Comparison of ENCODE assay signal across 18 mouse cellular contexts in the genomic region with DNA sequence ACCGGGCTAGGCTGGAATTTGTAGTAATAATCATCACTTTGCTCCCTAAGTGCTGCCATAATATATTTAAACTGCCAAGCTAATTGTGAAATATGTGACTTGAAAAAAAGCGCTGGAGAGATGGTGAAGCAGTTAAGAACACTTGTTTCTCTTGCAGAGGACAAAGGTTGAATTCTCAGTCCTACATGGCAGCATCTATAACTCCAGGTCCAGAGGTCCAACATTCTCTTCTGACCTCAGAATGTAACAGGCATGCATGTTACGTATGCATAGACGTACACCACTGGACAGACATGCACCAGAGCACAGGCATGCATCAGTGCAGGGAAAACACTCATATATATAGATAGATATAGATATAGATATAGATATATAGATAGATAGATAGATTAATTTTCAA.
"Had no signal": no experiment of that assay in that cellular context is flagged by ENCODE, and none has a peak within 500 bp of the region (broad histone marks: within the 10 kb centered on the region; RNA-seq: fewer than 3 reads in every experiment).

No protein-coding gene starts in this region.

- H3K4me2 ChIP-seq: lung, embryonic 14.5 days; midbrain, embryonic 12.5 days; neural tube, embryonic 13.5 days; neural tube, embryonic 15.5 days; stomach, embryonic 15.5 days had no signal

- ATAC-seq: midbrain, embryonic 16.5 days had no signal

- H3K27me3 ChIP-seq: midbrain, embryonic 12.5 days; neural tube, embryonic 13.5 days; neural tube, embryonic 15.5 days; stomach, embryonic 15.5 days had no signal

- H3K4me3 ChIP-seq: midbrain, embryonic 10.5 days; midbrain, embryonic 12.5 days; myocyte; neural tube, embryonic 13.5 days; neural tube, embryonic 15.5 days; stomach, embryonic 15.5 days had no signal

- H3K4me1 ChIP-seq: midbrain, embryonic 10.5 days; midbrain, embryonic 12.5 days; neural tube, embryonic 13.5 days; neural tube, embryonic 15.5 days; stomach, embryonic 15.5 days had no signal

- H3K9ac ChIP-seq: lung, embryonic 14.5 days; midbrain, embryonic 12.5 days; neural tube, embryonic 13.5 days; neural tube, embryonic 15.5 days; stomach, embryonic 15.5 days had no signal

- DNase-seq: lung, adult 18-20 months; lung, embryonic 14.5 days; lung, postnatal 10 days; lung, postnatal 4 days; midbrain, embryonic 14.5 days; retina, postnatal 1 day; right cerebral cortex, adult 18-20 months; thymus, adult 2 months; thymus, postnatal 25 days; thymus, postnatal 4 days had no signal

- H3K36me3 ChIP-seq: midbrain, embryonic 10.5 days; midbrain, embryonic 12.5 days; neural tube, embryonic 13.5 days; neural tube, embryonic 15.5 days; stomach, embryonic 15.5 days had no signal

- H3K9me3 ChIP-seq: midbrain, embryonic 10.5 days; midbrain, embryonic 12.5 days; neural tube, embryonic 13.5 days; neural tube, embryonic 15.5 days; stomach, embryonic 15.5 days had no signal

- H3K27ac ChIP-seq: midbrain, embryonic 10.5 days; midbrain, embryonic 12.5 days; neural tube, embryonic 13.5 days; neural tube, embryonic 15.5 days; stomach, embryonic 15.5 days; stomach, postnatal 0 days had no signal
